Mouse (Mus musculus) adrenal gland, postnatal 4 days (tissue): ENCODE results near the gene Prr30. TPM values are rescaled to one million over a fixed set of nuclear protein-coding genes. Genes with fewer than 3 reads are reported as not detected.
"Not testable (repeated sequence)": the region's sequence is repeated elsewhere in the genome, so short reads cannot be mapped to it uniquely, and the experiment has no call there.

Source experiments
- DNase-seq, 2 experiments: peaks; one replicate each; pipeline ENCODE4 v3.0.0; 2021 to 2022; ENCODE audit warnings: low spot score in 2 of 2, mixed read lengths in 2 of 2
- long read RNA-seq, 2 experiments: library from polyadenylated mRNA; stranded (forward); transcript quantifications; one replicate each; pipeline ENCODE4 v2.0.0; 2021
- total RNA-seq, 2 experiments: library from RNA; stranded (reverse); gene quantifications; 2 replicates each; pipeline ENCODE4 v1.2.3; 2021

Gene Prr30
- not detected for total RNA-seq
- long read RNA-seq, experiment 1, result 0 reads
- long read RNA-seq, experiment 2, result 0 reads

GRCm38 (mm10) chr14:101200230-101200629 lies at the start of gene Prr30:
Gene Prr30, minus strand, starts transcription at chr14:101200330.
- DNase-seq, result no peak

- DNase-seq, result no peak
Observed at GRCm38 (mm10) chr14:101246793-101247192, 46.7 kb upstream of the Prr30 start.

- DNase-seq, result no peak
Observed at GRCm38 (mm10) chr14:101245706-101246105, 45.6 kb upstream of the Prr30 start.

GRCm38 (mm10) chr14:101244441-101244840 lies 44.3 kb upstream of the Prr30 start:
- DNase-seq, result not testable (repeated sequence)

GRCm38 (mm10) chr14:101237965-101238364 lies 37.8 kb upstream of the Prr30 start:
- no peak for DNase-seq

- no peak for DNase-seq
Observed at GRCm38 (mm10) chr14:101229068-101229467, 28.9 kb upstream of the Prr30 start.

- no peak for DNase-seq
Observed at GRCm38 (mm10) chr14:101222319-101222718, 22.2 kb upstream of the Prr30 start.

GRCm38 (mm10) chr14:101172258-101172657 lies 27.9 kb downstream of the Prr30 start:
- DNase-seq, result no peak
